Mouse (Mus musculus) cerebellum, adult 11-12 months (tissue): Measurements from ENCODE around the gene Prss57.
A peak's percentile ranks its signal among the peaks of the same experiment; 100 is the strongest.
"Not testable (repeated sequence)": the region's sequence is repeated elsewhere in the genome, so short reads cannot be mapped to it uniquely, and the experiment has no call there.

Source experiments
- DNase-seq: peaks from one replicate; pipeline ENCODE4 v3.0.0; 2022

Gene Prss57

DNA sequence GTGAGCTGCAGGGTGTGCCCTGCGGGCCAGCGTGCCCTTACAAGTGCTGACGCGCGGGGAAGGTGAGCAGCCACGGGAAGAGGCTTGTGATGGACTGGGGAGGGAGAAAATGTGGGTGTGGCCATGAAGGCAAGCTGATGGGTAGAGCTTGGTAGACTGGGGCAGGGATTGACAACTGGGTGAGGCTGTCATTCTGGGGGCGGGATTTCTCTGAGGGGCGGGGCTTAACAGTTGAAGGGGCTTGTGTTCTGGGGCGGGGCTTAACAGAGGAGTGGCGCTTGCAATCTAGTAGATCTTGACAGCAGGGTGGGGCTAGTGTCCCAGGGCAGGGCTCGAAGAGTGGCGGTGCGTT lies 10.1 kb downstream of the Prss57 start:
- DNase-seq, result no peak

DNA sequence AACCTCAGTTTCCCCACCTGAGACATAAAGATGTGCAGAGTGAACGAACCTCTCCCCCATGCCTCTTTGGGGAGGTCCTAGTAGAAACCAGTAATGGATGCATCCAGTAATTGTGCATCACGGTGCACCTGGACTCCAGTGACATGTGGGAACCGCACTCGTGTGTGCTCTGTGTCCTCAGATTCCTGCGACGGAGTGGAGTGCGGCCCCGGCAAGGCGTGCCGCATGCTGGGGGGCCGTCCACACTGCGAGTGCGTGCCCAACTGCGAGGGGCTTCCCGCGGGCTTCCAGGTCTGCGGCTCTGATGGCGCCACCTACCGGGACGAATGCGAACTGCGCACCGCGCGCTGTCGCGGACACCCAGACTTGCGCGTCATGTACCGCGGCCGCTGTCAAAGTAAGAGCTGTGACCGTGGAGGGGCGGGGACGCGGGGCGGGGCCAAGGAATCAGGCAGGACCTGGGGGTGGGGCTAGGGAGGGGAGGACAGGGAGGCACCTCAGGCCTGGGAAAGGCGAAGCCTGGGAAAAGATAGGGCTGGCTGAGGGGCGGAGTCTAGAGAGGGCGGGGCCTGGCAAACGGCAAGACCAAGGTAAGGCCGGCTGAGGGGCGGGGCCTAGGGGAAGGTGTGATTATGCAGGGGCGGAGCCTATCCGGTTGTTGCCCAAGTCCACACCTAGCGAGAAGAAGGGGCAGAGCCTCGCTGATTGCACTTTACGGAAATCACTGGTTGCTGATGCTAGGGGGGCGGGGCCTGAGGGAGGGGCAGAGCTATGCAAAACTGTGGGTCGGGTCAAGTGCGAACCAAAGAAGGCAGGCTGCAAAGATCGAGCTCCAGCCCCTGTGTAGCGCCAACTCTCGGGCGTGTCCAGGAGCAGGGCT lies 10.7 kb downstream of the Prss57 start:
- DNase-seq, result peak; percentile 99

GRCm38 (mm10) chr10:79779193-79779592 lies 11.6 kb downstream of the Prss57 start:
- no peak for DNase-seq

- peak; percentile 76 for DNase-seq
Observed at GRCm38 (mm10) chr10:79778006-79778405, 12.8 kb downstream of the Prss57 start.

DNA sequence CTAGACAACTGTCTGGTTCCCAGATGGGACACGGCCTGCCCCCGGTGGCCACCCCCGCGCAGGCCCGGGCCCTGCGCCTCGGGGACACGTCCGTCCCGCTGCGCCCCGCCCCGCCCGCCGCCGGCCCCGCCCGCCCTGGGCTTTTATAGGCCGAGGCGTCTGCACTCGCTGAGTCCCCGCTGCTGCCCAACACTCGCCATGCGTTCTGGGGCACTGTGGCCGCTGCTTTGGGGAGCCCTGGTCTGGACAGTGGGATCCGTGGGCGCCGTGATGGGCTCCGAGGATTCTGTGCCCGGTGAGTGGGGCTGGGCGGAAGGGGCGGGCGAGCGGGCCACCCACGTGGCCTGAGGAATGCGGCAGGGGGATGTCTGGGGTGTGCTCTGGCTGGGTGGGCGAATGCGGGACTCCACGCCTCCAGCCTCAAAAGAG lies 13.6 kb downstream of the Prss57 start, which contains the start of gene Fstl3:
Gene Fstl3, plus strand, starts transcription at position 170 of the 429 bp plus-strand sequence.
- no peak for DNase-seq

DNA sequence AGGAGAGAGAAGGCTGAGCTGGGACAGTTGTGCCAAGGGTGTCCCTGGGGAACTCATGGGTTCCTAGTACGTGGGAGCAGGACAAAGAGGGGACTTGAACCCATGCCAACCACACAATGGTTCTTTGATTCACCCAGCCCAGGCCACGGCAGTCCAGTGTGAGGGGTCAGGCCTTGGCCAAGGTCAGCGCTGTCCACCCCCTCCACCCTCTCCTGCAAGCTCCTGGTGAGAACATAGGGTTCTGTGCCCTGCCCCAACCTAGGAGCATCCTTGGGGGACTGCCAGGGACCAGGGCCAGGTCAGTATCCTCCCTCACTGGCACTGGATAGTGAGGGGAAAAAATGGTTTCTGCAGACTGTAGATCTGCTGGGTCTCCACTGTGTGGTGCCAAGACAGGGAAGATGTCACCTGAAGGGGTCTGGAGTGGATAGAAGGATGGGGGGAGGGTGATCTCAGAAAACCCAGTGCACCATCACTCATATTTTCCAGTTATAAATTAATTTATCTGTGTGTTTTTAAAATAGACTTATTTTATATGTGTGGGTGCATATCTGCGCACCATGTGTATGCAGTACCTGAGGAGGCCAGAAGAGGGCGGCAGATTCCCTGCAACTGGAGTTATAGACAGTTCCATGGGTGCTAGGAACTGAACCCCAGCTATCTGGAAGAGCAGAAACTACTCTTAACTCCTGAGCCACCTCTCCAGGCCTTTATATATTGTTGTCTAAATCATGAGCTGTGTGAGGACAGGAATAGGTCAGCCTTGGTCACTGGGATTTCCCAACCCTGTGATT lies 16.1 kb downstream of the Prss57 start:
- no peak for DNase-seq

DNA sequence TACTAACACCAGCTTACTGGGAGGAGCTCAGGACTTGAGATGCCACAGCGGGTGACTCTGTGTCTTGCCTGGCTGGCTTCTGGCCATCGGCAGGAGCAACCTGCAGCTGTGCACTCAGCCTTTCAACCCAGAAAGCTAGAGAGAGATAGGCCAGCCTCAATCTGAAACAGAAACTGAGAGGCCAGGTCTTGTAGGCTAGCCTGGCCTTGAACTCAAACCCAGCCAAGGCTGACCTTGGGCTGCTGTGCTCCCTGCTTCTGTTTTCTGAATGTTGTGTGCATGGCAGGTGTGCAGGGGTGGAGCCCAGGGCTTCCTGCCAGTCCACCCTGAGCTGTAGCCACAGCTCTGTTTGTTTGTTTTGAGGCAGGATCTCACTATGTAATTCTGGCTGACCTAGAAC lies 17.6 kb downstream of the Prss57 start:
- no peak for DNase-seq

DNA sequence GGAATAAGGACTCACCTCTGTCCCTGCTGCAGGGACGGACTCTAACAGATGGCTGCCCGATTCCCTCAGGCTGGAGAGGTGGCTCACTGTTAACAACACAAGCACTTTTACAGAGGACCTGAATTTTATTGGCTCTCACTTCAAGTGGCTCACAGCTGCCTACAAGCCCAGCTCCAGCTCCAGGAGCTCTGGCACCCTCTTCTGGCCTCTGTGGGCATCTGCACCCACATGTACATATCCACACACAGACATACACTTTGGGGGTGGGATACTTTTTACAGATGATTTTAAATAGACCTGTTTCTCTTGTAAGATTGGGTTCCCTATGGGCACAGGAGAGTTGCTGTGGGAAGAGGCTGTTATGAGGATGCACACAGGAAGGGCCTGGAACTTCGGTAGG lies 18.4 kb downstream of the Prss57 start:
- DNase-seq, result no peak

DNA sequence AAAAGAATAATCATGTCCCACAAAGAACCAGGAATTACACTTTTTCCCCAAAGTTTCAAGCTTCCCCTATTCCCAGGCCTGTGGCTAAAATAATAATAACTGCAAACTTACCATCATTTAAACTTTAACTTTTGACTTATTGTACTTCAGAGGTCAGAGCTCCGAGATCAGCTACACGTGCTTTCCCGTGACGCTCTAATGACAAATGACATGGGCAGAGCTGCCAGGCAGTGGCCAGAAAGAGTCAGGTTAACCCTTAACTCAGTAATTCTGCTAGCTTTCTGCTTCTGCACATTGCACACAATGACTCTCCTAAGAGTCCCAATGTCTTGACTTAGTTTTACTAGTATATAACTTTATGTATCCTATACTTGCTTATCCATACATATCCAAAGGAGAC lies 21.4 kb downstream of the Prss57 start:
- no peak for DNase-seq

GRCm38 (mm10) chr10:79768400-79768799 lies 22.4 kb downstream of the Prss57 start:
- peak; percentile 79 for DNase-seq

- peak; percentile 95 for DNase-seq
Observed at GRCm38 (mm10) chr10:79767372-79768244, 23.2 kb downstream of the Prss57 start.

DNA sequence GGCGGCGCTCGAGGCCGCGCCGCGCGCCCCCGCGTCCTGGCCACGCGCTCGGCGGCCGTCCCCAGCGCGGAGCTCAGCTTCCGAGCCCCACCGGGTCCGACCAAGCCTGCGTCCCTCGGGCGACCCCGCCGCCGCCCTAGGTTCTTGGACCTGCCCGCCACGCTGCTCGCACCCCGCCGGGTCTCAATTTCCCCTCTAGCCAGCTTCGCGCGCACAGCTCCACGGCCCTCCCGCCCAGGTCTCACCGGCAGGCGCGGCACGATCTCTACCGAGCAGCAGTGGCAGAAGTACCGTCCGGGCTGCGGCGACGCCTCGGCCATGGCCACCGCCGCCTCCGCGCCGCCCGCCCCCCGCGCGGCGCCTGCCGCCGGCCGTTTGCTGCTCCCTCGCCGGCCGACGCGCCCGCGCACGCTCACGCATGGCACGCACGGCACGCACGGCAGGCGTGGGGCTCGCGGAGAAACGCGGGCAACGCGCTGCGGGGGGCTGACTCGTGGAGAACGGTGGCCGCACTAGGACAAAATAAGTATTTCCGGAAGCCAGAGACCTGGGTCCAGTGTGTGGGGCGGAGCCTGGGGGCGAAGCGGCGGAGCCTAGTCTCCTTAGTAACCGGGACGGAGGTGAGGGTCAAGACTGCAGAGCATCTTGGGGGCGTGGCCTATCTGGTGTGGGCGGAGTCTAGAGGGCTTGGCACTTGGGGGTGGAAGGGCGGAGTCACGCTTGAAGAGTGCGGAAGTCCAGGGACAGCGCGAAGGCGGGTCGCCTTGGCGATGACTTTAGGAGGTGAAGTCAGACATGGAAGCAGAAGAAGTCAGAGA lies 24.0 kb downstream of the Prss57 start, which contains the start of gene Rnf126:
Gene Rnf126, minus strand, starts transcription at position 445 of the 818 bp plus-strand sequence.
- peak; percentile 99 for DNase-seq

DNA sequence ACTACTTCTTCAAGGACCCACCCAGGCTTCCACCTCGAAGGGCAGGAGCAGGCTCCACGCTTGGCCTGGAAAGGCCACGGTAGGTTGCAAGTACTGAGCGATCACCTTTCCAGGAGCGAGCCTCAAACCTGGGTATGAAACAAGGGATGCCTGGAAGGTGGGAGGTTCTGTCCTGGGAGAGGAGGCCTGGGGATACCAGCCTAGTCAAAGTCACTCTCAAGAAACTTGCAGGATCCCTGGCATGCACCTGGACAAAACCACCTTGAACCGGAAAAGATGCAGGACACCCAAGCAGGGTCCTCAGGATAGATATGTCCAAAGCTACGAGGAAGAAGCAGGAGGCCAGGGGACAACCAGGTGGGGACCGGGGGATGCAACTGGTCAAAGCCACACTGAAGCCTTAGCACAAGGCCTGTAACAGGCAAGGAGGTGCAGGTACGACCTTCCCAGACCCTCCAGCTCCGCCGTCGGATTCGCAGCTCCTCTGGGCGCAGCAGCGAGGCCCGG lies 24.7 kb downstream of the Prss57 start:
- no peak for DNase-seq

DNA sequence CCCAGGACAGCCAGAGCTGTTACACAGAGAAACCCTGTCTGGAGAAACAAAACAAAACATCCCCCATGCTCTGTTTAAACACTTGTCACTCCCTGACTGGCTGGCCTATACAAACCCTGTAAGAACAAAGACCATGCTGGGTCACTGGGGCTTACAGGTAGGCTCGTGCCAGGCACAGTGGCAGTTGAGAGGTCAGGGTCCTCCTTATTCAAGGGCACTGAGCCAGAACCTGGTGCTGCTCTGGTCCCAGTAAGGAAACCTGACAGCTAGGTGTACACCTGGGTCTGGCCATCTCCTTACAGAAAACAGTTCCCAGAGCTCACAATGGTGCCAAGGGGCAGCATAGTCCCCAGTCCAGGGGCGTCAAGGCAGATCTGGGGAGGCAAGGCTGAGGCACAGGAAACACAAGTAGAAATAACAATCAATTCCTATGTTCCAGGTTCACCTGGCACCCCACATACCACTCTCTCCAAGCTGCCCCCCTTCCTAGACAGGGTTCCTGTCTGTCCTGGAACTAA lies 25.5 kb downstream of the Prss57 start:
- peak; percentile 66 for DNase-seq

GRCm38 (mm10) chr10:79764234-79764633 lies 26.5 kb downstream of the Prss57 start:
- no peak for DNase-seq

DNA sequence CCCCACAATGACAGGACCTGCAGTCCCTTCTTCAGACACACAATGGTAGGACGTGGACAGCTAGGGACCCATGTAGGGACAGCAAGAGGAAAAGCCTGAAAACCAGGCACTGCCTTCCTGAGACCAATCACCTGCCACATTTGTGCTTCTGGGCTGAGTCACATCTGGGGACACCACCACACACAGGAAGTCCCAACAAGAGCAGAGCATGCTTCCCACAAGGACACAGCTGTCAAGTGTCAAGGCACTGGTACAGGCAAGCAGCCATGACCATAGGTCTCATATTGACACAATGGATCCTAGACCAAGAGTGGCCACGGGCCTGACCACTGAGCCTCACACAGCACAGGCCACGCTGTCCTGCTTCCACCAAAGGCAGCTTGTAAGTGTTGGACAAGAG lies 27.9 kb downstream of the Prss57 start:
- no peak for DNase-seq

- no peak for DNase-seq
Observed at GRCm38 (mm10) chr10:79760603-79761143, 30.1 kb downstream of the Prss57 start.

DNA sequence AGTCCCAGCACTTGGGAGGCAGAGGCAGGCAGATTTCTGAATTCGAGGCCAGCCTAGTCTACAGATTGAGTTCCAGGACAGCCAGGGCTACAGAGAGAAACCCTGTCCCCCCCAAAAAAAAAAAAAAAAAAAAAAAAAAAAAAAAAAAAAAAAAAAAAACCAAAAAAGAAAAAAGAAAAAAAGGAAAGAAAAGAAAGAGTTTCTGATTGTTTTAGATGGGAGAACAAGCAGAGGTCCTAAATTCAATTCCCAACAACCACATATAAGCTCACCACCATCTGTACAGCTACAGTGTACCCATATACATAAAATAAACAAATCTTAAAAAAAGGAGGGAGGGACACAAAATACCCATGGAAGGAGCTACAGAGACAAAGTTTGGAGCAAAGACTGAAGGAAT lies 31.1 kb downstream of the Prss57 start:
- DNase-seq, result not testable (repeated sequence)

DNA sequence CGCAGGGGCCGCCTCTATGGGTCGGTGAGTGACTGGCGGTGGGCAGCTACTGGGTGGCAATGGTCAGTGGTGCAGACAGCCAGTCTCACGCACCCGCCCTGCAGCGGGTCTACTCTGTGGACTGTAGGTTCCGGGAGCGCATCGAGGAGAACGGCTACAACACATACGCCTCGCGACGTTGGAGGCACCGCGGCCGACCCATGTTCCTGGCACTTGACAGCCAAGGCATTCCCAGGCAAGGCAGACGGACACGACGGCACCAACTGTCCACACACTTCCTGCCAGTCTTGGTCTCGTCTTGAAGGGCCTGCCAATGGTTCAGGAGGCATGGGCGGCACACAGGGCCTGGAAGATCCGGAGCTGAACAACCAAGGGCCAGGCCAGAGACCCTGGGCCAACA lies 34.1 kb downstream of the Prss57 start:
- DNase-seq, result no peak

DNA sequence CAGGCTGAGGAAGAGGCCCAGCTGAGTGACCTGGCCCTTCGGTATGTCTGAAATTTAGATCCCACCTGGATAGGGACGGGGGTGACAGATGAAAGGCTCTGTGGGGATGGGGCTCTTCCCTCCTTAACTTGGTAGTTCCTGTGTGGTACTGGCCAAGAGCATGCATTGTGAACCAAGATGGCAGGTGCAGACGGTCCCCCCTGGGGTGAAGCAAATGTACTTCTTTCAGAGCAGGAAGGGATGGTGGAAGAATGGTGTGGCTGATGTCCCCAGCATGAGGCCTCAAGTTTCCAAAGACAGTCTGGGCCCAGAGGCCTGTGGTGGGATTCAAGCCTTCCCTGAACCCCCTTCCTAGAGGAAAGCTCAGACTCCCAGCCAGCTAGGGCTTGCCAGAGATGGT lies 34.9 kb downstream of the Prss57 start:
- peak; percentile 59 for DNase-seq

GRCm38 (mm10) chr10:79754856-79755516 lies 35.8 kb downstream of the Prss57 start, which contains the start of gene Fgf22:
Gene Fgf22 (plus strand): TSS chr10:79755076.
- peak; percentile 87 for DNase-seq
